Mouse (Mus musculus) gastrocnemius, postnatal 25 days (tissue): ENCODE data around the gene Atg3. TPM values are rescaled to one million over a fixed set of nuclear protein-coding genes. Genes with fewer than 3 reads are reported as not detected.

Experiments
- DNase-seq: peaks from one replicate; pipeline ENCODE4 v3.0.0; 2022
- long read RNA-seq, 2 experiments: library from polyadenylated mRNA; stranded (forward); transcript quantifications; one replicate each; pipeline ENCODE4 v2.0.0; 2021
- total RNA-seq, 2 experiments: library from RNA; stranded (reverse); gene quantifications; 1 replicate in 1 of 2; 2 replicates in 1 of 2; pipeline ENCODE4 v1.2.3; 2021

The Atg3 gene
- 10 to 100 TPM; 18.4 to 19.2 TPM for total RNA-seq
- long read RNA-seq, experiment 1, transcript Atg3-201 (12 exons, 2,057 nt), result major isoform, 80 of 96 reads
- long read RNA-seq, experiment 1, partial matches to known transcripts, result 13 of 96 reads
- long read RNA-seq, experiment 1, other reads (novel, unspliced or antisense), result 3 of 96 reads
- long read RNA-seq, experiment 2, transcript Atg3-201 (12 exons, 2,057 nt), result major isoform, 70 of 84 reads
- long read RNA-seq, experiment 2, partial matches to known transcripts, result 10 of 84 reads
- long read RNA-seq, experiment 2, other reads (novel, unspliced or antisense), result 4 of 84 reads

- DNase-seq, result peak; percentile 94
Measured at GRCm38 (mm10) chr16:45158522-45159388, at the start of gene Atg3, which contains the start of gene Slc35a5. Atg3 (plus strand) TSS chr16:45158785. Slc35a5 (minus strand) TSS chr16:45158706.

- peak; percentile 64 for DNase-seq
Measured at GRCm38 (mm10) chr16:45110498-45110897, 48.1 kb upstream of the Atg3 start.

GRCm38 (mm10) chr16:45117200-45117599 lies 41.4 kb upstream of the Atg3 start:
- no peak for DNase-seq

GRCm38 (mm10) chr16:45118760-45119159 lies 39.8 kb upstream of the Atg3 start:
- no peak for DNase-seq

- peak; percentile 62 for DNase-seq
Measured at GRCm38 (mm10) chr16:45120844-45121425, 37.6 kb upstream of the Atg3 start.

GRCm38 (mm10) chr16:45122571-45122970 lies 36.0 kb upstream of the Atg3 start:
- no peak for DNase-seq

GRCm38 (mm10) chr16:45124230-45125203 lies 34.1 kb upstream of the Atg3 start:
- no peak for DNase-seq

- DNase-seq, result no peak
Measured at GRCm38 (mm10) chr16:45127936-45128710, 30.5 kb upstream of the Atg3 start.

- DNase-seq, result no peak
Measured at GRCm38 (mm10) chr16:45141711-45142110, 16.9 kb upstream of the Atg3 start.

- DNase-seq, result no peak
Measured at GRCm38 (mm10) chr16:45142565-45142964, 16.0 kb upstream of the Atg3 start.

GRCm38 (mm10) chr16:45145119-45145518 lies 13.5 kb upstream of the Atg3 start:
- no peak for DNase-seq

GRCm38 (mm10) chr16:45148488-45149082 lies 10.0 kb upstream of the Atg3 start:
- DNase-seq, result no peak

GRCm38 (mm10) chr16:45154741-45155250 lies 3.8 kb upstream of the Atg3 start:
- no peak for DNase-seq

- peak; percentile 57 for DNase-seq
Measured at GRCm38 (mm10) chr16:45158136-45158521, 456 bp upstream of the Atg3 start.

GRCm38 (mm10) chr16:45159389-45159716 lies 768 bp downstream of the Atg3 start:
- no peak for DNase-seq

GRCm38 (mm10) chr16:45178552-45178951 lies 20.0 kb downstream of the Atg3 start:
- DNase-seq, result no peak

GRCm38 (mm10) chr16:45181824-45182223 lies 23.2 kb downstream of the Atg3 start:
- no peak for DNase-seq

GRCm38 (mm10) chr16:45192613-45193012 lies 34.0 kb downstream of the Atg3 start:
- peak; percentile 27 for DNase-seq

GRCm38 (mm10) chr16:45196816-45197215 lies 38.2 kb downstream of the Atg3 start:
- DNase-seq, result peak; percentile 7

- DNase-seq, result no peak
Measured at GRCm38 (mm10) chr16:45201395-45201794, 42.8 kb downstream of the Atg3 start.
